Mouse (Mus musculus): ENCODE data around the gene Cel.

- TF ChIP-seq CTCF (IDR thresholded peaks at IDR 0.05; ENCODE audit: borderline replicate concordance, insufficient read depth, low read length): no peak
- TF ChIP-seq POLR2A (IDR thresholded peaks at IDR 0.05; ENCODE audit: low read depth, low read length): peak; percentile 46
Measured at GRCm38 (mm10) chr2:28512798-28513401, 50.3 kb downstream of the Cel start, which contains the start of gene Ralgds.

Data from embryonic fibroblast, embryonic 13.5 days (primary cell).